Mouse (Mus musculus) R1 (cell line): Measurements from ENCODE around the gene Ldlrap1.

Source experiments
- DNase-seq: peaks from one replicate; pipeline ENCODE4 v3.0.0-alpha.2; 2018; ENCODE audit warnings: low read depth, low spot score

The Ldlrap1 gene

GRCm38 (mm10) chr4:134767426-134768225, at the start of gene Ldlrap1:
TSS of gene Ldlrap1 (minus strand) at chr4:134768024.
- peak; percentile 75 for DNase-seq

- DNase-seq, result no peak
Measured at GRCm38 (mm10) chr4:134814229-134814571, 46.4 kb upstream of the Ldlrap1 start.

GRCm38 (mm10) chr4:134813406-134814228, 45.8 kb upstream of the Ldlrap1 start:
- DNase-seq, result peak; percentile 51

DNA sequence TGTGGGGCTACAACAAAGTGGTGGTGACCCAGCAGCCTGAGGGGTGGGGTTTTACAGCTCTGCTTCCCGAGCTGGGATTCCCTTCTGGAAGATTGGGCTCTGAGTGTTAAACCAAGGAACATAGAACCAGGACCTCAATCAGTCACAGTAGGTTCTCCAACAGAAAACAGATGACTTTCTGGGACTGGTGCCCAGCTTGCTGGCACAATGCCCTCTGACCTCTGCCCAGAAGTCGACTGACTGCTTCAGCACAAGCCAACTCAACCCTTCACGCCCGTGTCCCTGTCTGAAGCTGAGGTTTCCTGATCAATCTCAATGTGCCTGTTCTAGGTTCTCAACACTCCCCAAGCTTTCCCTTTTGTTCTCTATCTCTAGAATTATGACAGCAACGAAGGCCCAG, 36.9 kb upstream of the Ldlrap1 start:
- no peak for DNase-seq

DNA sequence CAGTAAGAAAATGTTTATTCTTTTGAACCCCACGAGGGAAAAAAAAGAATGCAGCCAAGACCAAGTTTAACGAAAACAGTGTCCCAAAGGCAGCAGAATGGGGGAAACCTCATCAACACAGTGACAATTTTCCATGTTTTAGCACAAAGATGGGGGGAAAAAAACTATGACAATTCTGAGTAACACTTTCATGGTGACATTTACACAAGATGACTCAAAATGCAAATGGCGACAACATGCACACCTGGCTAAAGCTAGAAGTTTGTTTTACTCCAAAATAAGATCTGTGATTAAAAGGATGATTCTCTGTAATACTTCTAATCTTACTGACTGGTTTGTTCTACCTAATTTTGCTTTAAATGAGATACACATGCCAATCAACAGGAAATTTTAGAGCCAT, 34.9 kb upstream of the Ldlrap1 start:
- DNase-seq, result no peak

GRCm38 (mm10) chr4:134802155-134802554, 34.3 kb upstream of the Ldlrap1 start:
- DNase-seq, result no peak

GRCm38 (mm10) chr4:134800693-134801092, 32.9 kb upstream of the Ldlrap1 start:
- DNase-seq, result no peak

GRCm38 (mm10) chr4:134800098-134800497, 32.3 kb upstream of the Ldlrap1 start:
- DNase-seq, result no peak

GRCm38 (mm10) chr4:134799272-134799671, 31.4 kb upstream of the Ldlrap1 start:
- peak; percentile 77 for DNase-seq

DNA sequence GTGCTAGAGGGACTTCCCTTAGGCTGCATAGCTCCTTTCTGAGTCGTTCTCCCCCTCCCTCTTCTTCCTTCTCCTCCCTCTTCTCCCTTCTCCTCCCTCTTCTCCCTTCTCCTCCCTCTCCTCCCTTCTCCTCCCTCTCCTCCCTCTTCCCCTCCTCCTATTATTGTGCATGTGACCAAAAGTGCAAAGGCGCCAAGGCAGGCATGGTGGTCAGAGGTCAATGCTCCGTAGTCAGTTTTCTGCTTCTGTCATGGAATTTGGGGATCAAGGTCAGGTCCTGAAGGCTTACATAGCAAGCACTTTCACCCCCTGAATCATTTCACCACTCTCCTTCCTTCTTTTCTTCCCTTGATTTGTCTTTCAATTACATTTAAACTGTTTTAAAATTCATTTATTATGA, 31.0 kb upstream of the Ldlrap1 start:
- DNase-seq, result no peak

GRCm38 (mm10) chr4:134797621-134798020, 29.8 kb upstream of the Ldlrap1 start:
- DNase-seq, result no peak

- peak; percentile 59 for DNase-seq
Measured at GRCm38 (mm10) chr4:134796581-134797361, 28.9 kb upstream of the Ldlrap1 start.

- DNase-seq, result no peak
Measured at GRCm38 (mm10) chr4:134795819-134796485, 28.1 kb upstream of the Ldlrap1 start.

DNA sequence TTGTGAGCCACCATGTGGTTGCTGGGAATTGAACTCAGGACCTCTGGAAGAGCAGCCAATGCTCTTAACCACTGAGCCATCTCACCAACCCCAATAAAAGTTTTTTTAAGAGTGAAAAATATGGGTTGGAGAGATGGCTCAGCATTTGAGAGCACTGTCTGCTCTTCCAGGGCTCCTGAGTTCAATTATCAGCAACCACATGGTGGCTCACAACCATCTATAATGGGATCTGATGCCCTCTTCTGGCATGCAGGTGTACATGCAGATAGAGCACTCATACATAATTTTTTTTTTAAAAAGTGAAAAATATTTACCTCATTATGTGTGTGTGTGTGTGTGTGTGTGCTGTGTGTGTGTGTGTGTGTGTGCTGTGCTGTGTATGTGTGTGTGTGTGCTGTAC, 27.1 kb upstream of the Ldlrap1 start:
- DNase-seq, result peak; percentile 28

GRCm38 (mm10) chr4:134793213-134793956, 25.6 kb upstream of the Ldlrap1 start:
- DNase-seq, result peak; percentile 76

DNA sequence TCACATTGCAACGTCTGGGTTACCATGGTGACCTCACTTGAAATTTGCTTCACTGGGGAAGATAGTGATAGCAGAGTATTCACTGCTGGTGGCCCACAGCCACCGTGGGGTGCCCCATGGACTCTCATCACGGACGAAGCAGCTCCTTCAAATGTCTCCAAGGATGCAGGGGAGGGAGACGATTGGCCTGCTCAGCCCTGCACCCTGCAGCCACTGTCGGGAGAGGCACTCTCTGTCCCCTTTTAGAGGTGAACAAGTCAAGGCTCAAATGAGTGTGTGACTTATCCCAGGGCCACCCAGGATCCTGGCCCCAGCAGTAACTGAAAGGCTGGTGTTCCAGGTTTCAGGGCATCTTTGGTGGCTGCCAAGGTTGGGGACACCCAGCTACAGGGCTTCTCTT, 23.9 kb upstream of the Ldlrap1 start:
- no peak for DNase-seq

GRCm38 (mm10) chr4:134786946-134787345, 19.1 kb upstream of the Ldlrap1 start:
- DNase-seq, result peak; percentile 77

DNA sequence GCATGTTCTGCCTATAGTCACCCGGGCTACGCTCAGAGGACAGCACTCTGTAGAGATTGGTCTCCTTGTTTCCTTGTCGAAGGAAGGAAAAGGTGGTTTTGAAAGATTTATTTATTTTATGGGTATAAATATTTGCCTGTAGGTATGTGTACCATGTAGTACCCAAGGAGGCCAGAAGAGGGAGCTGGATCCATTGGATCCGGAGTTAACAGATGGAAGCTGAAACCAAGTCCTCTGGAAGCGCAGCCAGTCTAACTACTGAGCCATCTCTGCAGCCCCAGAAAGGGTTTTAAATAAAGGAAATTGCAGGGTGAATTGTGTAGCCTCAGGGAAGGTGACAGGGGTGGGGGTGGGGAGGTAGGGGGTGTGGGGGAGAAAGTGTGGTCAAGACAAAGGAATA, 16.9 kb upstream of the Ldlrap1 start:
- peak; percentile 85 for DNase-seq

DNA sequence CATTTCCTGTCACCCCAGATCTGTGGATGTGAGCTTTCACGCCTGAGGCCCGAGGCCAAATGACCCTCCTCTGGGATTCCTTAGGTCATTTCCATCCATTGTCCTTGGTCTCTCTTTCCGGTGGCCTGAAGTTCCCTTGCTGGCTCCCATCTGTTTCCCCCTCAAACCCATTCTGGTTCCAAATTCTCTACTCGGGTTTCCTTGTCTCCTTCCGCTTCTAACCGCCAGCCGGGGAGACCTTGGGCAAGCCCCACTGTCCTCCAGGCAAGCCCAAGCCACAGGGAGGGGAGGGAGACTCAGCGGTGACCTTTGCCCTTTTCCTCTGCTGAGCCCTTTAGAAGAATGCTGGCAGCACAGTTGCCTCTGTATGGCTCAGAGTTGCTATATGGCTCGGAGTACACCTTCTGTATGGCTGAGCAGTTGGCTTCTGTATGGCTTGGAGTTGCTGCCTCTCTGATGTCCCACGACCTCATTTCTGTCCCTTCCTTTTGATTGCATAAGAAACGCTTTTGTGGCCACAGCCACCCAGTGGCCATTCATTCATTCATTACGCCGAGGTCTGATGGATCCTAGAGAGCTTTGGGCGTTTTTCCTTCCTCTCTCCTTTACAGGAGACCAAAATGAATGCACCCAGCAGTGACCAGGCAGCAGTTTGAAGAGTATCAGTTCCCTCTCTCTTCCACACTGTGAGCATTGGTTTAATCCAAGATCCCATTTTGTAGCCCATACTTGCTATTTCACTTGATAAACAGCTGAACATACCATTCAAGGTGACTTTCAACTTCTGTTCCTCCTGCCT, 11.5 kb upstream of the Ldlrap1 start:
- DNase-seq, result peak; percentile 46

DNA sequence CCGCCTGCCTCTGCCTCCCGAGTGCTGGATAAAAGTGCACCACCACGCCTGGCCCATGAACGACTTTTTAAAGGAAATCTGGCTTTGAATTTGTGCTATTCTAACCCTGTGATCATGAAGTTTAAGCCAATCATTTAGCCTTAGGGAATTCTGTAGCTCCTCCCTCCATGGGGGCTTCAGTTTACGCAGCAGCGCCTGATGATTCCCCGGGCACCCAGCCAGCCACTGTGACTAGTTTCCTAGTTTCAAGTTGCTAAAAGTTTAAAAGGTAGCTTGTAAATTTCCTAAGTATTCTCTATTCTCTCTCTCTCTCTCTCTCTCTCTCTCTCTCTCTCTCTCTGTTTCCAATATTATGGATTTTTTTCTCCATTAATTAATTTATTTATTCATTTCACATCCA, 8.4 kb upstream of the Ldlrap1 start:
- DNase-seq, result no peak
